Mouse (Mus musculus): Measurements from ENCODE around the gene Gpr1. TPM values are rescaled to one million over a fixed set of nuclear protein-coding genes. Genes with fewer than 3 reads are reported as not detected.
"Not testable (repeated sequence)": the region's sequence is repeated elsewhere in the genome, so short reads cannot be mapped to it uniquely, and the experiment has no call there.

The Gpr1 gene
- total RNA-seq, 2 experiments from 2014 or later: 0.30 to 0.56 TPM

DNA sequence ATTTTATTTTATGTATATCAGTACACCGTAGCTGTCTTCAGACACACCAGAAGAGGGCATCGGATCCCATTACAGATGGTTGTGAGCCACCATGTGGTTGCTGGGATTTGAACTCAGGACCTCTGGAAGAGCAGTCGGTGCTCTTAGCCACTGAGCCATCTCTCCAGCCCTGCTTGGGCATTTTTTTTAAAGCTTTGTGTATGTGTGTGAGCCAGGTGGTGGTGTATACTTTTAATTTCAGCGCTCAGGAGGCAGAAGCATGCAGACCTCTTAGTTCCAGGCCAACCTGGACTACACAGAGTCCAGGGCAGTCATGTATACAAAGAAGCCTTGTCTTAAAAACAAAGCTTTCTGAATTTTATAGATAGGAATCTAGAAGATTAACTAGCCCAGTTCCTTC, 33.8 kb downstream of the Gpr1 start:
- not testable (repeated sequence) for DNase-seq (ENCODE audit: low spot score in 2 of 2)

DNA sequence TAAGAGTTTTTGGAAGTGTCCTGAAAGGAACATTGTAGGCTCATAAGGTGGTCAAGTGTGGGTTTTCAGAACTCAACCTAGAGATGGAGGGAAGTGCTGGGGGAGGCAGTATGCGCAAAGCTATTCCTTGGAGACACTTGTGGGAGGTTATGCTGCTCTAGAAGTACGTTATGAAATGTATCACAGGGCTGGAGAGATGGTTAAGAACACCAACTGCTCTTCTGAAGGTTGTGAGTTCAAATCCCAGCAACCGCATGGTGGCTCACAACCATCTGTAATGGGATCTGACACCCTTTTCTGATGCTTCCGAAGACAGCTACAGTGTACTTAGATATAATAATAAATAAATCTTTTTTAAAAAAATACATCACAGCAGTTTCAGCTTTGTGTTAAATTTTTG, 34.2 kb downstream of the Gpr1 start:
- no peak for DNase-seq (ENCODE audit: low spot score in 2 of 2)

DNA sequence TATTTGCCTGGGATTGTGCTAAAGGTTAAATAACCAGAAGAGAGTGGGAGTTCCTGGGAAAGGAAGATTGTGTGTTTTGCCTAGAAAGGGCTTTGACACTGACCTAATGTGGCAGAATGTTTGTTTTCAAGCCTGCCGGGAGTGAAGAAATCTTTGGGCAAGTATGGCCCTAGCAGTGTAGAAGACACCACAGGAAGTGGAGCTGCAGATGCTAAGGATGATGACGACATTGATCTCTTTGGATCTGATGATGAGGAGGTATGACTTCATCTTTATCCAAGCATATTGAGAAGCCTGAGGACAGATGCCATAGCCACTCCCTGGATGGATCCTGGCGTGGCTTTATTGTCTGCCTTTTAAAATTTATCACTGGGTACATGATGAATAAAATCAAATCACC, 36.0 kb downstream of the Gpr1 start:
- no peak for DNase-seq (ENCODE audit: low spot score in 2 of 2)

DNA sequence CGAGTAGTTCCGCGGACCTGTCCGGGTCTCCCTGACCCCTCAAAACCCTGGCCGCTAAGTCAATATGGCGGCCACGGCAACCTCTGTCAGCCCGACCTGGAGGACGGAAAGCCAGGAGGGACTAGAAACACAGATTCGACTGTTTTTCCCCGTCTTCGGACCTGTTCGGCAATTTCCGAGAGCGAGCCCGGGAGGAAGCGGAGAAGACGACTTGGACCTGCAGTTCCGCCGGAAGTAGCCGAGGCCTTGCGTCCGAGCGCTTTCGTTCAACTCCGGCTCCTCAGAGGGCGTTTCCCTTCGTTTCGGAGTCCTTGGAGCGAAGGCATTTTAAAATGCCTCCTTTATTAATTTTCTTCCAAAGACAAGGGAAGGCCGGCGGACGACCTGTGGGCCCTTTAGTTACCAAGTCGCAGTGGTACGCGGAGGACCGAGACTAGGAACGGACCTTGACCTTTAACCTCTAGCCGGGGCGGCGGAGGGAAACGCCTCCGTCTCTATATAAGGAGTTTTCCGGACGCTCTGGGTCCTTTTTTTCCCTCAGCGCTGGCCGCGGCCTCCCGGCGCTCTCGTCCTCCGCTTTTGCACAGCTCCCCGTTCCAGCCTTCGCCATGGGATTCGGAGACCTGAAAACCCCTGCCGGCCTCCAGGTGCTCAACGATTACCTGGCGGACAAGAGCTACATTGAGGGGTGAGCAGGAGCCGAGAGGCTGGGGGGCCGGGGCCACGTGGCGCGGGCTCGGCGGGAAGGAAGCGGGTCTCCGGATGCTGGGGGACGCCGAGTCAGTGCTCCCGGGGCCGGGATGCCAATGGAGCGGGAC, 37.5 kb downstream of the Gpr1 start, which contains the start of the genes Eef1b2 and Ndufs1:
TSS of gene Eef1b2 (plus strand) at position 222 of the 818 bp plus-strand sequence.
TSS of gene Ndufs1 (minus strand) at position 230 of the 818 bp plus-strand sequence.
- peak; percentile 98 to 99 for DNase-seq (ENCODE audit: low spot score in 2 of 2)

DNA sequence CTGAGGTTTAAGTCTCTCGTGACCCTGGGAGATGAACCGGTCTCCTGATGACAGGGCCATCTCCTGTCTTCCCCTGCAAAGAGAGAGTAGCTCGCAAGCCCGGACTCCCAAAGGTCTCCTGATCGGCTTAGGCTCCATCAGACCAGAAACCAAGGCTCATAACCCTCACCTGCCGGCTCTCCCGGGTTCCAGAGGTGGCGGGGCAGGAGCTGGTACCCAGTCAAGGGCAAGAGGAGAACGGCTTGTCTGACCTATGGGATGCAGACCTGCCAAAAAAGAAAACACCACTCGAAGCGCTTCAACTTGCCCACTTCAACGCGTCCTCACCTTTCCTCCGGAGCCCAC, 38.1 kb downstream of the Gpr1 start:
- DNase-seq (ENCODE audit: low spot score in 2 of 2): no peak

DNA sequence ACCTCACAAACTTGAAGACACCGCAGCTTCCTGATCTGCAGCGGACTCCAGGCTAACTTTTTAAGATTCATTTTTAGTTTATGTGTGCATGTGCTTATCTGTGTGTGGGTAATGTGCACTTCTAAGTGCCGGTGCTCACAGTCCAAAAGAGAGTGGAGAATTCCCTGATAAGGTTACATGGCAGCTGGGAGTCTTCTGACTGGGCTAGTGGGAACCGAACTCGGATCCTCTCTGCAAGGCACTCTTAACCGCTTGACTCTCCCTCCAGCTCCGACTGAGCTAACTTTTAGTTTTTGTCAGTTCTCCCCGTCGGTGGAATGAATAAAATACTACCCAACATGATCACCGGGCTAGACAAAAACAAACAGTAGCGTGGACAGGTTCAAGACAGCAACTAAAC, 38.5 kb downstream of the Gpr1 start:
- DNase-seq (ENCODE audit: low spot score in 2 of 2): no peak

DNA sequence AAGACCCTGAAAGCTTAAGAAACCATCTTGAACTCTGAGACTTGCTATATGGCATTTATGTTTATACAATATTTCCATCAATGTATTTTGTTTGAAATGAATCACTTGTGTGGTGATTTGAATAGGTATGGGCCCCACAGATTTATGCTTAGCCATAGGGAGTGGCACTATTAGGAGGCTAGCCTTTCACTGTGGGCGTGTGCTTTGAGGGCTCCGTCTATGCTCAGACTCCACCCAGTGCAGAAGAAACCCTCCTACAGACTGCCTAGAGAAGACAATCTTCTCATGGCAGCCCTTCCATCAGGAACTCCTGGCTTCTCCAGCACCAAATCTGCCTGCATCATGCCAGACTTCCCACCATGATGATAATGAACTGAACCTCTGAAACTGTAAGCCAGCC, 45.7 kb downstream of the Gpr1 start:
- no peak for DNase-seq (ENCODE audit: low spot score in 2 of 2)

DNA sequence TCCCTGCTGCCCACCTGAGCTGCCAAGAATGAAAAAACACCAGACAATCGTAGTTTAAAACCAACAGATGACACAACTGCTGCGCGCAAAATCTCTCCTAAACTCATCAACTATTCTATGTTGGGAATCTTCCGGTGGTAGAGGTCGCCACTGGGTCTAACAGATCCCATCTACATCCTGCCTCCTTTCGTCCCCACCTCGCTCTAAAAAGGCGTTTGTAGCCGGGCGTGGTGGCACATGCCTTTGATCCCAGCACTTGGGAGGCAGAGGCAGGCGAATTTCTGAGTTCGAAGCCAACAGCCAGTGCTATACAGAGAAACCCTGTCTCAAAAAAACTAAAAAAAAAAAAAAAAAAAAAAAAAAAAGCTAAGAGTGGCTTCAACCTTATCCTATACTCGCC, 74.1 kb downstream of the Gpr1 start:
- no peak for DNase-seq (ENCODE audit: low spot score in 2 of 2)

DNA sequence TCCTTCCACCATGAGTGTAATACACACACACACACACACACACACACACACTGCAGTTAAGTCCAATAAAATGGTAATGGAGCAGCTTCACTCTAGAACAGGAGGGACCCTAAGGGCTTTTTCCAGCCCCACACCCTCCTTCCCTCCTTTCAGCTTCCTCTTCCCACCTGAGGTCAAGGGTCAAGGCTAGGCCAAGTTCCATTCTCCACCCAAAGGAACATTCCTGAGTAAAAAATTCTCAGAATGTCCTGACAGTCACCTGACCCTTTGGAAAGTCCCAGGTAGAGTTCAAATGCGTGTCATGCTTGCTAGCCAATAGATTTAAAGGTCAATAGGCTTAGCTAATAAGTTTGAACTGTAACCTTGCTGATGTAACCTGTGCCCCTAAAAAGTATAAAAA, 75.8 kb downstream of the Gpr1 start:
- DNase-seq (ENCODE audit: low spot score in 2 of 2): not testable (repeated sequence)

DNA sequence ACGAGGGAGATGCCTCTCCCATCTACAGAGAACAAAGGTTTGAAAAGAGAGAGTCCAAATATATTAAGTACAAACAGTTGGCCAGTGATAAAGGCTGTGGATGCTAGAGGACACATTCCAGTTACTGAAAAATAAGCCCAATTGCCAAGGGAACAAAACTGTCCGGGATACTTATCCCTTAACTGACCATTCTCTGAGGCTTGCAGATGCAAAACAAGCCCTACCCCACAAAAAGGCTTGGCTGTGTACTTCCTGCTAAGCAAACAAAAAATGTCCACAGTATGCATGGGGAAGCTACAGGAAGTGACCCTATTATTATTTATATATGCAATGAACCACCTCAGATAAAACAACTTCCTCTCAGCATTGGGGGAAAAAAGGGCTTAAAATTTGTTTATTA, 76.4 kb downstream of the Gpr1 start:
- no peak for DNase-seq (ENCODE audit: low spot score in 2 of 2)

DNA sequence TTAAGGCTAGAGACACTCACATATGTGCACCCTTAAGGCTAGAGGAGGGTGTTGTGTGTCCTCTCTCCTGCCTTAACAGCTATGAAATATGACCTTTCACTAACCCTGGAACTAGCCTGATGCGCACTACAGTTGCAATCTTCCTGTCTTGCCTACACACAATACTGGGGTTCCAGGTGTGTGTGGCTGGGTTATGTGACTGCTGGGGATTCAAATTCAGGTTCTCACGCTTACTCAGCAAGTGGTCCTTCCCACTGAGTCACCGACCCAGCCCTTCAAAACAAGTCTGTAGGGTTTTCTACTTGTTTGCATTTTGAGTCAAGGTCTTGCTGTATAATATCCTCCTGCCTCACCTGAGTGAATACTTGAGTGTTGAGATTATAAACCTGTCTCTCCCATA, 79.8 kb downstream of the Gpr1 start:
- no peak for DNase-seq (ENCODE audit: low spot score in 2 of 2)

Small RNAs within 50 kb of the gene (microRNA-seq; reads per million reads assigned to microRNA genes)
- gene Gm24557: 0 reads per million in 2 experiments
- 0 reads per million in 2 experiments for gene Gm27512

Other genes with a start within 250 kb of the Gpr1 start
- 10 to 100 TPM; 26.8 to 27.9 TPM for gene Ino80d, start 99.9 kb downstream of the Gpr1 start, total RNA-seq (2021)
- 100 to 1,000 TPM; 532 to 585 TPM for gene Eef1b2, start 37.7 kb downstream of the Gpr1 start, total RNA-seq (2021)
- 100 to 1,000 TPM; 145 to 148 TPM for gene Ndufs1, start 37.7 kb downstream of the Gpr1 start, total RNA-seq (2021)
- gene Zdbf2, start 58.7 kb upstream of the Gpr1 start, total RNA-seq (2021): 10 to 100 TPM; 22.1 to 25.8 TPM
- gene Adam23, start 231.3 kb upstream of the Gpr1 start, total RNA-seq (2021): 100 to 1,000 TPM; 173 to 177 TPM

All from layer of hippocampus, postnatal 10 days (tissue).